Mouse (Mus musculus) hindbrain, embryonic 16.5 days (tissue): ENCODE measurements around the gene Naa80. TPM values are rescaled to one million over a fixed set of nuclear protein-coding genes. Genes with fewer than 3 reads are reported as not detected.

ENCODE experiments used
- ATAC-seq: fragments of 200-750 bp; cut with Nextera tagmentation; 2 replicates; pipeline ENCODE4 v1.8.0; 2017; ENCODE audit warnings: moderate TSS enrichment, moderate library complexity
- H3K27ac ChIP-seq: fragments of 300-500 bp; sonication (generic); 2 replicates; pipeline ENCODE4 v1.5.1; 2014; ENCODE audit warnings: low read depth, mild to moderate bottlenecking, control low read depth, low read length, moderate library complexity
- H3K27me3 ChIP-seq: fragments of 300-500 bp; sonication (generic); replicated peaks from 2 replicates; pipeline ENCODE4 v1.6.1; 2014; ENCODE audit warnings: low read length; ENCODE audit not compliant: control insufficient read depth, insufficient read depth
- H3K36me3 ChIP-seq: fragments of 300-500 bp; sonication (generic); 2 replicates; pipeline ENCODE4 v1.6.1; 2014; ENCODE audit warnings: mild to moderate bottlenecking, low read length, moderate library complexity, mixed read lengths; ENCODE audit not compliant: control insufficient read depth, insufficient read depth
- H3K4me1 ChIP-seq: fragments of 300-500 bp; sonication (generic); 2 replicates; pipeline ENCODE4 v1.6.1; 2014; ENCODE audit warnings: low read depth, low read length; ENCODE audit not compliant: control insufficient read depth, insufficient read depth
- H3K4me2 ChIP-seq: fragments of 300-500 bp; sonication (generic); 2 replicates; pipeline ENCODE4 v1.6.1; 2014; ENCODE audit warnings: mild to moderate bottlenecking, low read length, control low read depth, moderate library complexity
- H3K4me3 ChIP-seq: fragments of 300-500 bp; sonication (generic); 2 replicates; pipeline ENCODE4 v1.5.1; 2014; ENCODE audit warnings: mild to moderate bottlenecking, low read length, control low read depth, moderate library complexity
- H3K9ac ChIP-seq: fragments of 300-500 bp; sonication (generic); 2 replicates; pipeline ENCODE4 v1.6.1; 2014; ENCODE audit warnings: low read depth, mild to moderate bottlenecking, control low read depth, low read length, moderate library complexity
- H3K9me3 ChIP-seq: fragments of 300-500 bp; sonication (generic); 2 replicates; pipeline ENCODE4 v1.6.1; 2014; ENCODE audit warnings: mild to moderate bottlenecking, low read length, moderate library complexity; ENCODE audit not compliant: control insufficient read depth
- WGBS: fragments of 180-500 bp; shearing (Covaris S2); extraction: QIAGEN DNeasy Blood & Tissue Kit; methylation state at CpG from one replicate; pipeline ENCODE4 v1.1.7; 2014; 5-methylcytosine and 5-hydroxymethylcytosine counted together
- polyA plus RNA-seq: library from polyadenylated mRNA; unstranded; fragments of >200 nt; fragmentation: Nextera tagmentation; extraction: Ambion mirVana; gene quantifications from 2 replicates; pipeline ENCODE4 v1.2.1, GENCODE M21; 2015

The Naa80 gene
- polyA plus RNA-seq, 1 experiment from 2014 or later: 17.1 TPM

DNA sequence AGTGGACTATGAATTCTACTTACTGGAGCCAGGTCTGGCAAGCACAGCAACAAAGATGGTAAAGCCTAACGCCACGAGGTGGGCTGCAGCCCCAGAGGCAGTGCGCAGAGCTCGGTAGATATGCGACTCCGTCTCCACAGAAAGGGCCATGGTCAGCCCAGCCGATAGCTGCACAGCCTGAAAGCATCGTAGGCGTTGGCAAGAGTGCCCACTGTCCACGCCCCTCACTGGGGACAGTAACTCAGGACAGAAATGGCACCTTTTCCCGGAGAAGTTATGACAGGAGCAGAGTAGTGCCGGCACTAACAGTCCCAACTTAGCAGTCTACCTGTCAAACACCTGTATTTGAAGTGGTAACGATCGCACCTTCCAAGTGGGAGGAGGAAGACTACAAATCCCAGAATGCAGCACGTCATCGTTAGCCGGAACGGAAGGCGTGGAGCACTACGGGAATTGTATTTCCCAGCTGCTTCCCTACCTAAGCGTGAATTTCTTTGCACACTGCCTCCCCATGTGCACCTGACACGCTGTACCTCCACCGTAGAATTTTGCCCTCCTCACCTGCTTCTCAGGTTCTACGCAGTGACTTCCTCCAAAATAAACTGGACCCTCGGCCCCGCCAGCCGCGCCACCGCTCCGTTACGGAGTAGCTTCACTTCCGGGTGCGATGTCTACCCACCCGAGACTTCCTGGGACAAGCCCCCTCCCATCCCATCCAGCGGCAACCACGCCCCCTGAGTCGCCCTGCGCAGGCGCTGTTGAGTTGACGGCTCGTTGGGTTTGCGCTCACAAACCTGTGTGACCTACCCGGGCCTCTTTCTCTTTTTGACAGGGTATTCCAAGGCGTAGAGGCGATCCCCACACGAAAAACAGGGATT, 37.0 kb upstream of the Naa80 start, which contains the start of the genes Cyb561d2 and Nprl2:
TSS of gene Cyb561d2 (minus strand) at position 720 of the 878 bp plus-strand sequence.
TSS of gene Nprl2 (plus strand) at position 753 of the 878 bp plus-strand sequence.
- H3K9ac ChIP-seq: peak within 1 kb of the TSS; percentile 69
- peaks cover 28% of the 10 kb centered on the region for H3K36me3 ChIP-seq
- H3K27me3 ChIP-seq: no peaks in the 10 kb centered on the region
- ATAC-seq: peak; percentile 90
- H3K9me3 ChIP-seq: no peaks in the 10 kb centered on the region
- peak within 1 kb of the TSS; percentile 94 for H3K4me2 ChIP-seq
- WGBS: under 1% methylated on average over 46 of the region's 46 CpGs
- H3K4me1 ChIP-seq: peaks cover 33% of the 10 kb centered on the region
- H3K27ac ChIP-seq: peak within 1 kb of the TSS; percentile 82
- H3K4me3 ChIP-seq: peak within 1 kb of the TSS; percentile 71

DNA sequence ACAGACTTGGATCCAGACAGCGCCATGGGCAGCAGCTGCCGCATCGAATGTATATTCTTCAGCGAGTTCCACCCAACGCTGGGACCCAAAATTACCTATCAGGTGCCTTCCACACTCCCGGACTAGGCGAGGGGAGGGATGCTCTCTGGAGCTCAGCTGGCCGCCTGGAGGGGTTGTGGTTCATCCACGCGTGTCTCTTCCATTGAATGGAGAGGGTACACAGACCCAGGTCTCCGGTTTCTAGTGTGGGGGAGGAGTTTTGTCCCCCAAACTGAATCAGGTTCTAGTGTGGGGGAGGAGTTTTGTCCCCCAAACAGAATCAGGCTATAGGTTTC, 36.4 kb upstream of the Naa80 start:
- peak; percentile 15 for ATAC-seq
- Histone ChIP-seq H3K27me3 (no peaks in the 10 kb centered on the region), H3K9me3 (no peaks in the 10 kb centered on the region), H3K9ac (peak overlapping the region; percentile 69), H3K36me3 (peaks cover 28% of the 10 kb centered on the region), H3K4me1 (peaks cover 33% of the 10 kb centered on the region), H3K27ac (no peak overlapping the region; the same call in 1 of the 2 replicates), H3K4me3 (peak overlapping the region; percentile 71), H3K4me2 (peak overlapping the region; percentile 94)
- WGBS: under 1% methylated on average over 11 of the region's 11 CpGs

DNA sequence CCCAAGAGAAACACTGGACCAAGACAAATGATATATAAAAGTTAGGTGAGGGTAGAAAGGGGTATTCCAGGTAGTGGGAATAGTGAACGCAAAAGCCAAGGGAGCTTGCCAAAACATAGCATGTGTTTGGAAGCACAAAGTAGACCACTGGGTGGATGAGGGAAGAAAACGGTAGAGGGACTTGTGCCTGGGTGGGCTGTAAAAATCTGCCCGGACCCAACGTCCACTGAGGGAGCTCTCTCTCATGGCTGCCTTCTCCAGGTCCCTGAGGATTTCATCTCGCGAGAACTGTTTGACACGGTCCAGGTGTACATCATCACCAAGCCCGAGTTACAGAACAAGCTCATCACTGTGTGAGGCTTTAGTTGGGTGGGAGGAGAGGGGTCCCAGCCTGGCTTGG, 36.0 kb upstream of the Naa80 start:
- Histone ChIP-seq H3K27me3 (no peaks in the 10 kb centered on the region), H3K4me2 (peak overlapping the region; percentile 94), H3K4me3 (peak overlapping the region; percentile 71), H3K36me3 (peaks cover 28% of the 10 kb centered on the region), H3K9ac (peak overlapping the region; percentile 69; the same call in 1 of the 2 replicates), H3K9me3 (no peaks in the 10 kb centered on the region), H3K27ac (no peak overlapping the region), H3K4me1 (peaks cover 31% of the 10 kb centered on the region)
- no peak for ATAC-seq
- 47% methylated on average over 8 of the region's 8 CpGs for WGBS

DNA sequence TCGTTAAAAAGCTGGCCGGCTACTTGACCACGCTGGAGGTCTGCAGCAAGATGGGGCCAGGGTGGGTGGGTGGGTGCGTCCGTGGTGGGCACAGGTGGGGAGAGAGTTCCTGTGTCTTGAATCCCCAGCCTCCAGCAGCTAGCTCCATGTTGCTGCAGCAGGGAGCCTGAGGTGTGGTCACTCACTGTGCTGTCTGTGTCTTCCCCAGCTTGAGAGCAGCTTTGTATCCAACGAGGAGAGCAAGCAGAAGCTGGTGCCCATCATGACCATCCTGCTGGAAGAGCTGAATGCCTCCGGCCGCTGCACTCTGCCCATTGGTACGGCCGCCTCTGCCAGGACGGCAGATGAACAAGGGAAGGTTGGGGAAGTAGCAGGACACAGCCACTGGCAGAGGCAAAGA, 35.4 kb upstream of the Naa80 start:
- Histone ChIP-seq H3K27ac (no peak overlapping the region), H3K4me1 (peaks cover 31% of the 10 kb centered on the region), H3K9ac (no peak overlapping the region), H3K27me3 (no peaks in the 10 kb centered on the region), H3K4me3 (no peak overlapping the region), H3K4me2 (no peak overlapping the region), H3K36me3 (peaks cover 28% of the 10 kb centered on the region), H3K9me3 (no peaks in the 10 kb centered on the region)
- ATAC-seq: no peak
- 88% methylated on average over 11 of the region's 11 CpGs for WGBS

DNA sequence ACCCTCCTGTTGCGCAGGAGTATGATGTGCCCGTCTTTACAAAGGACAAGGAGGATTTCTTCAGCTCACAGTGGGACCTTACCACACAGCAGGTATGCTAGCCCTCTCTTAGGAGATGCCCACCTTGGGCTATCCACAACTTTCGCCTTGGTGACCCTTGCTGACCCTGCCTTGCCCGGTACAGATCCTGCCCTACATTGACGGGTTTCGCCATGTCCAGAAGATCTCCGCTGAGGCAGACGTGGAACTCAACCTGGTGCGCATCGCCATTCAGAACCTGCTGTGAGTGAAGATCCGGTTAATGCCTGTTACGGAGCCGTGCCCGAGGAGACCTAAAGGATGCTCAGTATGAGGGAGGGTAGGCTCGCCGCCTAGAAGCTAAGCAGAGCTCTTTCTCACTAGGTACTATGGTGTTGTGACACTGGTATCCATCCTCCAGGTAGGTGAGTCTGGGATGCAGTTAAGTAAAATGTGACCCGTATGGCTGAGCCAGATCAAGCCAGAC, 34.4 kb upstream of the Naa80 start:
- WGBS: 94% methylated on average over 17 of the region's 17 CpGs
- Histone ChIP-seq H3K36me3 (peaks cover 20% of the 10 kb centered on the region), H3K9me3 (no peaks in the 10 kb centered on the region), H3K9ac (no peak overlapping the region), H3K4me1 (peaks cover 31% of the 10 kb centered on the region), H3K27ac (no peak overlapping the region), H3K4me3 (no peak overlapping the region), H3K27me3 (0 out of 2 replicates have a peak, but pooled peaks cover 3% of the 10 kb centered on the region), H3K4me2 (no peak overlapping the region)
- ATAC-seq: no peak

DNA sequence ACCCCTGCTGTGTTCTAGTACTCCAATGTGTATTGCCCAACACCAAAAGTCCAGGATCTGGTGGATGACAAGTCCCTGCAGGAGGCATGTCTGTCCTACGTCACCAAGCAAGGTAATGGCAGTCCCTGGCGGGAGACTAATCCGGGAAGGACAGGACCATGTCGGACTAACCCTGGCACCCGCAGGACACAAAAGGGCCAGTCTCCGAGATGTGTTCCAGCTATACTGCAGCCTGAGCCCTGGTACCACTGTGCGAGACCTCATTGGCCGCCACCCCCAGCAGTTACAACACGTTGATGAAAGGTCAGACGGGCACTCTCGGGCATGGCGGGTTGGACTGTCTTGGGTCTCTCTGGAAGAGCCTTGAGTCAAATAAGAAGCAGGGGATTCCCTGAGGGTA, 34.0 kb upstream of the Naa80 start:
- WGBS: 95% methylated on average over 12 of the region's 12 CpGs
- H3K27me3 ChIP-seq: 0 out of 2 replicates have a peak, but pooled peaks cover 5% of the 10 kb centered on the region
- peaks cover 31% of the 10 kb centered on the region for H3K4me1 ChIP-seq
- H3K27ac ChIP-seq: no peak overlapping the region
- no peak overlapping the region for H3K4me2 ChIP-seq
- no peak overlapping the region for H3K4me3 ChIP-seq
- H3K9ac ChIP-seq: no peak overlapping the region
- peaks cover 15% of the 10 kb centered on the region for H3K36me3 ChIP-seq
- no peaks in the 10 kb centered on the region for H3K9me3 ChIP-seq
- ATAC-seq: no peak

DNA sequence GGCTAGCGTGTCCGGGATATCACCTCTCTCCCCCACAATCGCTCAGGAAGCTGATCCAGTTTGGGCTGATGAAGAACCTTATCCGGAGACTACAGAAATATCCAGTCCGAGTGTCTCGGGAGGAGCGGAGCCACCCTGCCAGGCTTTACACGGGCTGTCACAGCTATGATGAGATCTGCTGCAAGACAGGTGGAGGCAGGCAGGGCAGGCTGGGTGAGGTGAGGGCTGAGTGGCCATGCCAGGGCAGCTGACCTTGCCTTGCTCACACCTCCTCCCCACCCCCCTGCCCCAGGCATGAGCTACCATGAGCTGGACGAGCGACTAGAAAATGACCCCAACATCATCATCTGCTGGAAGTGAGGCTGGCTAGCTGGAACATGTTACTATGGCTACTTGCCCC, 33.5 kb upstream of the Naa80 start:
- H3K9me3 ChIP-seq: no peaks in the 10 kb centered on the region
- H3K4me1 ChIP-seq: peaks cover 31% of the 10 kb centered on the region
- no peak overlapping the region for H3K27ac ChIP-seq
- H3K4me2 ChIP-seq: no peak overlapping the region
- ATAC-seq: no peak
- 0 out of 2 replicates have a peak overlapping the region, but pooled peaks have one; percentile 3 for H3K9ac ChIP-seq
- 0 out of 2 replicates have a peak, but pooled peaks cover 6% of the 10 kb centered on the region for H3K27me3 ChIP-seq
- WGBS: 90% methylated on average over 10 of the region's 10 CpGs
- H3K36me3 ChIP-seq: peaks cover 12% of the 10 kb centered on the region
- H3K4me3 ChIP-seq: no peak overlapping the region

DNA sequence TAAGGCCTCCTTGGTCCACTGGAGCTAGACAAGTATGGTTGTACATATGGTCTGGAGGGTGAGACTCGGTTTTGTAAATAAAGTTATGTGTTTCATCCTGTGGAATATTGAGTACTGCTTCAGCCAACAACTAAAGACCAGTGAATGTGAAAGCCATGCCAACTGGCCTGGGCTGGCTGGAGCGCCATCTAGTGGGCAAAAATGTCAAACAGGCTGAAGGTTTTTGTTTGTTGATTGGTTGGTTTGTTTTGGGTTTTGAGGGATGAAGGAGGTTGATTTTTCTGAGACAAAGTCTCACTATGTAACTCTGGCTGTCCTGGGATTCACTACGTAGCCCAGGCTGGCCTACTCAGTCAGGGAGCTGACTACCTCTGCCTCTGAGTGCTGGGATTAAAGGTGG, 33.1 kb upstream of the Naa80 start:
- no peak for ATAC-seq
- H3K36me3 ChIP-seq: peaks cover 12% of the 10 kb centered on the region
- H3K4me1 ChIP-seq: peaks cover 31% of the 10 kb centered on the region
- peaks cover 8% of the 10 kb centered on the region; the same call in 1 of the 2 replicates for H3K27me3 ChIP-seq
- H3K4me2 ChIP-seq: no peak overlapping the region
- H3K9ac ChIP-seq: no peak overlapping the region
- H3K4me3 ChIP-seq: no peak overlapping the region
- no peak overlapping the region for H3K27ac ChIP-seq
- no peaks in the 10 kb centered on the region for H3K9me3 ChIP-seq
- 7% methylated on average over 3 of the region's 3 CpGs for WGBS

DNA sequence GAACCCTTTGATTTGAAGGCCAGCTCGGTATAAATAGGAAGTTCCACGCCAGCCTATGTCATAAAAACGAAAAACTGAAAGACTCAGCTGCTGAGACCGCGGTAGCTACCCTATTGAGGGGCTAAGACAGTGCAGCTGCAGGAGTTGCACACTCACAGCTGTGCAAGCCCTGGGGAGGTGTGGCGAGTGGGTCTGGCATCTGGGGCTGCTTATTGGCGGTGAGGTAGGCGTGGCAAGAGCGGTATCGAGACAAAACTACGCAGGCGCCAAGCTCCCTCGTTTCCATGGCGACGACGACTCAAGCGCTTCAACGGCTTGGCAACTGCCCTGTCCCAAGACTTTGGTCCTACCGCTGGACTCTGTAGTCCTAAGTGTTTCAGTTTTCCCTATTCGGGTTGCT, 31.7 kb upstream of the Naa80 start, which contains the start of gene Zmynd10:
TSS of gene Zmynd10 (plus strand) at position 273 of the 400 bp plus-strand sequence.
- ATAC-seq: peak; percentile 63
- Histone ChIP-seq H3K27ac (peak within 1 kb of the TSS; percentile 17; the same call in 1 of the 2 replicates), H3K36me3 (peaks cover 12% of the 10 kb centered on the region), H3K27me3 (peaks cover 19% of the 10 kb centered on the region), H3K9me3 (no peaks in the 10 kb centered on the region), H3K9ac (peak within 1 kb of the TSS; percentile 48), H3K4me3 (peak within 1 kb of the TSS; percentile 17), H3K4me2 (peak within 1 kb of the TSS; percentile 55), H3K4me1 (peaks cover 35% of the 10 kb centered on the region)
- 3% methylated on average over 20 of the region's 20 CpGs for WGBS
